Mouse (Mus musculus): ENCODE measurements around the gene Micall2.
"Not testable (repeated sequence)": the region's sequence is repeated elsewhere in the genome, so short reads cannot be mapped to it uniquely, and the experiment has no call there.

Gene Micall2

DNA sequence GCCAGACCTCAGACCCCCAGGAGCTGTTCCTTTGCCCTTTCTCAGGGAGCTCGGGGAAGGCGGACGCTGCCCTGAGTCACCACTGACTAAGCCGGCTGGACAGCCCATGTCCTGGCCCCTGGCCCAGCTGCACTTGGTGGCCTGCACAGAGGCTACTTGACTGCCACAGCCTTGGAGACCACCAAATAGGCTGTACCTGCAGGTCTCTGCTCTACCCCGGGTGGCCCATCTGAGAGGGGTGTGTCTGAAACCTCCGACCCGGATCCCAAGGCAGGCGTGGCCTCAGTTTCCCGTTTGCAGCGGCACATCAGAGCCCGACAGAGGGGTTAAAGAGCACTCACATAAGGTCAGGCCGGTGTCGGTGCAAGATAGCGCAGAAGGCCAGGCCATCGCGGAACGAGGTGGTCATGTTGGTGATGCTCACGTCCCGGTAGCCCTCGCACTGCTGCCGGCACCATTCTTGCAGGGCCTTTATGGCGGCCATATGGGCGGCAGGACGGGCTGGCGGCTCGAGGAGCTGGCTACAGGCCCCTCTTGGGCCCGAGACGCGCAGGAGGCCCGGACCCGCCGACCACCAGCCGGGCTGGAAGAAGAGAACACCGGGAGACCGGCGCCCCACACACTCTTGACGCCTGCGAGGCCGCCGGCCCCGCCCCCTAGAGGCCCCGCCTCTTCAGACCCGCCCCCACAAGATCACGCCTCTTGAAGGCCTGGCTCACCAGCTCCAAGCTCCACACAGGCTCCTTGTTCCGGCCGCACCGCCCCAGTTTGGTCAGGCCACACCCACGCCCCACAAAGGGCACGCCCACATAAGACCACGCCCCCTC lies at the start of gene Micall2:
Gene Micall2 (minus strand): TSS at position 660 of the 827 bp plus-strand sequence.
- DNase-seq, result peak; percentile 88 to 90

DNA sequence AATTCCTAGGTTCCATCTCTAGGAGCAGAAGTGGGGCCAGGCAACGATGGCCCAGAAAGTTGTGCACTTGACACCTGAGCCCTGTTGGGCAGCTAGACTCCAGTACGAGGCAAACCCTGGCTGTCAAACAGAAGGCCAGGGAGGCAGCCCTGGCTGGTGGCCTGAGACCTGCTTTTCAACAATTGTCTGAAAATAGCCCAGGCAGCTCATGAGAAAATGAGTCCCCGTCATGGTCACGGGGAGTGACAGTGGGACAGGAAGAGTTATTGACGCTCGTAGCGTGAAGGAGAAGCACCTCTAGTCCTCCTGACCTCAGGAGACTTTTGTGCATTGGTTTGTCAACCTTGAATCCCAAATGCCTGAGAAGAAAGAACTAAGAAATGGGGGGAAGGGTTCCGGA lies 45.3 kb upstream of the Micall2 start:
- peak; percentile 73 to 78 for DNase-seq

DNA sequence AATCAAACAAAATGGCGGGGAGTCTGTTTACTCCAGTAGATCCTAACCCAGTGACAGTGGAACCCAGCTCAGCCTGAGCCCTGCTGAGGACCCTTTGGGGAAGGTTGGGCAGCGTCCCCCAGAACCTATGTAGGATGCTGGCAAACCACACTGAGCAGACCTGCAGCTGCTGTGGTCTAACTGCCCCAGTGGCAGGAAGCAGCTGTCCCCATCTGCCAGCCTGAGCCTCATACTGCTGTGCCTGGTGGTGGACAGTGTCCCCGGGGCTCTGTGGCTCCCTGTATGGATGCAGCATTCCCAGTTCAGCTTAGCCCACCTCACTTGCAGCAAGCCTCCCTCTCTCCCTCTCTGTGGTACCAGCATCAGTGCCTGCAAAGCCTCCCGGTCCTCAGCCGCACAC lies 40.8 kb upstream of the Micall2 start:
- no peak for DNase-seq

DNA sequence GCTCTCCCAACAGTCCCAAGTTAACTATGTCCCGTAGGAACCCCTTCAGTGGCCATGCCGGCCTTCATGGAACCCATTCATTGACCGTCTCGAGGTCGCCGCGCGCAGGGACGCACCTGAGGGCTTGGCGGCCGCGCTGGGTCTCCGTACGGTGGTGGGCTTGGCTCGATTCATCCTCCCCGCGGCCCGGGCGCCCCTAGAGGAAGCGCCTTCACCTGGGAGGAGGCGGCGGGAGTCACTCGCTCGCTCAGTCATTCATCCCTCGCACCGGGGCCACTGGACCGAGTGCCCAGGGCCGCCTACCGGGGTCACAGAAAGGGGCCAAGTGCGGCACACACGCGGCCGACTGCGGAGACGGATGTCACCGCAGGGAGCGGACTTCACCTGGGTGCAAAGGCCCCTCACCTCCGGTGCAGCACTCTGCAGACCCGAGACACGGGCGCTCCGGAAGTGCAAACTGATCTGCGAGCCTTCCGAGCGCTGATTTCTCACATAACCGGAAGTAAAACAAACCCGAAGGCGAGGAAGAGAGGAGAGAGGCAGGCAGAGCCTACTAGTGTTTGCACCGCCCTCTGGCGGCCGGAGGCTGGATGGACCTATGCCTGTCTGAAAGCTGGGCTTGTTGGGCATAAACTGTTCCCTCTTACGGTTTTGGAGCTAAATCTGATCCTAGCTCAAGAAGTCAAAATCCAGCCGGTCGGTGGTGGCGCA lies 39.2 kb upstream of the Micall2 start, which contains the start of gene Ints1:
Gene Ints1 (minus strand): TSS at position 459 of the 711 bp plus-strand sequence.
- DNase-seq, result peak; percentile 97 to 98

DNA sequence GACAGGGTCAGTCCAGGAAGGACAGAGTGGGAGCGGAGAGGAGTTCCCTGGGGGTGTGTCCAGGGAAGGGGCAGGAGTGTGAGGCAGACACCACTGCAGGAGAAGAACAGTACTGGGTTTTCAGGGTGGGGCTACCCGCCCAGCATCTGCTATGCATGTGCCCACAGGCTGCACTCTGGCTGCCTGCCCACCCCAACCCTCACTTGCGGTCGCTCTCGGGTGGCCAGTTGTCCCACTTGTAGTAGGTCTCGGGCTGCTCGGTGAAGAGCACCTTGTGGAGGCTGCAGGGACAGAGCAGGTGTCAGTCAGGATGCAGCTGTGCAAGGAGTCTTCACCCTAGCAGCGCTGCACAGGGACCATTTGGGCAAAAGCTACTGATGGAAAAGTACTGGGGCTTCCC lies 32.1 kb upstream of the Micall2 start:
- no peak for DNase-seq

DNA sequence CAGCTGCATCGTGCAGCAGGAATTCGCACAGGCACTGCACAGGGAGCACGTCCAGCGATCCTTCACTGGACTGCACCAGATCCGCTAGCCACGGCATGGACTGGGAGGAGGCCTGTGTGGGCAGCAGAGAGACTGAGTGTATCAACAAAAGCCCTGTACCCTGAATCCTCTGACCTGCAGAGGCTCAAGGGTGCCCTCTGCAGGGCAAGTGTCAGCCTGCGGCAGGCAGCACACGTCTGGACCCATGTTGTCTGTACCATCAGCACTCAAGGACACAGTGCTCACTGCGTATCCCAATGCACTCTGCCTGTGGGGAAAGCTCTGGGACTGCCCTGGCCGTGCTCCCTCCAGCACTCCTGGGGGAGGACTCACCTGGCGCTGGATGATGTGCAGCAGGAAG lies 28.2 kb upstream of the Micall2 start:
- peak; percentile 31 to 39 for DNase-seq

DNA sequence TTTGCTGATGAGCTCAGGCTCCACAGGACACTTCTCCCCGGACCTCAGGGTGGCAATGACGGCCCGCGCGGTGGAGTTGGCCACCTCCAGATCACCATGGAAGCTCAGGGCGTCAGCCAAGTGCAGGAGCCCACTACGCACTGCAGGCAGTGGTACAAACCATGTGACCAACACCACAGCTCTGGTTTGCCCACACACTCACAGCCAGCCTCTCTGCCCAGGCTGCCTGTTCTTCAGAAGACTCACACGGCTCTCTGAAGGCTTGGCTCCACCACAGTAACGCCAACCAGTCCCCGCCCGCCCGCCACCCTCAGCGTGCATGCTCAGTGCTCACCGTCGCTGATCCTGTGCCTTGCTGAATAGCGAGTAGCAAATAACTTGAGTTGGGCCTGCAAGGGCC lies 22.0 kb upstream of the Micall2 start:
- no peak for DNase-seq

DNA sequence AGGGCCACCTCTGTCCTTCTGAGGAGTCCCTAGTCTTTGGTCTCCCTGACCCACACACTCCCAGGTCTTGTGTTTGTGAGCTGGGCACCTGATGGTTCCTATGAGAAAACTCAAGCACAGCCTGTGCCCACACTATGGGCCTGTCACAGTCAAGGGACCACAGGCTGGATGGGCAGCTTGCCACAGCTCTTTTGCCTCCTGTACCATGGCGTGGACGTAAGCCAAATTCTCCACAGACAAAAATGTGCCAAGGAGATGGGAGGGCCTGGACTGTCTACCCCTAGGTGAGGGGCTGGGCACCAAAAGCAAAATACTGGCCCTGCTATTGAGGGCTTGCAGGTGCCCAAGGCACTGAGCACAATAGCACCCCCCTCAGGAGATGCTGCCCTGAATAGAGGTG lies 20.4 kb upstream of the Micall2 start:
- DNase-seq, result no peak

DNA sequence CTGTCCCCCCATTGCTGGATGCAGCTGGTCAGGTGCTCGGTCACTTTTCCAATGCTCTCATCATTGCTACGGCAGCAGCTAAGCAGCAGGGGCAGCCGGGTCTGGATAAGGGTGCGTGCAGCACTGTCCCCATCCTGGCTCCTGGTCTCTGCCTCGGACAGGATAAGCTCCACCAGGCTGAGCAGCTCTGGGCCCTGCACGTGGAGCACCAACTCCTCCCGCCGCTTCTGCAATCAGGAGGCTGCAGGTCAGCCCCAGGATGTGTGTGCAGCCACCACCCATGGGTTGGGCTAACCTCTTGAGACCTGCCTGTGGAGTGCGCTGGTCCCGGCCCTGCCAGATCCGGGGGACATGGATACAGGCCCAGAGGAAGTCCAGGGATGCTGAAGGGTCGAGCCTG lies 20.0 kb upstream of the Micall2 start:
- DNase-seq, result no peak

DNA sequence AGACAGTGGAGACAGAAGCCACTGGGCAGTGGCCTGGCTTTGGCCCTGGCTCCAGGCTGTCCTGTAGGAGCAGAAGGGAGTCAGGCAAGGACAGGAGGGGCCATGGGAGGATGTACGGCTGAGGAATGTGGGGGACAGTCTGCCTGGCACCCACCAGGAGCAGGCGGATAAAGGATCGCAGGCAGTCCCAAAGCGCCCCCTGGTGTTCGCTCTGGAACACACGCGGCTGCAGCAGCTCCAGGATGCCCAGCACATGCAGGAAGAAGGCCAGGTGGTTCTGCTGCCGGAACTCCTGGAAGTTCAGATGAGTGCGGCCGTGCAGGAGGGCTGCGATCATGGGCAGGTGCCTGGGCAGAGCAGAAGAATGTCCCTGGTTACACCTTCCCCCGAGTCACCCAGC lies 18.6 kb upstream of the Micall2 start:
- peak; percentile 52 to 58 for DNase-seq

DNA sequence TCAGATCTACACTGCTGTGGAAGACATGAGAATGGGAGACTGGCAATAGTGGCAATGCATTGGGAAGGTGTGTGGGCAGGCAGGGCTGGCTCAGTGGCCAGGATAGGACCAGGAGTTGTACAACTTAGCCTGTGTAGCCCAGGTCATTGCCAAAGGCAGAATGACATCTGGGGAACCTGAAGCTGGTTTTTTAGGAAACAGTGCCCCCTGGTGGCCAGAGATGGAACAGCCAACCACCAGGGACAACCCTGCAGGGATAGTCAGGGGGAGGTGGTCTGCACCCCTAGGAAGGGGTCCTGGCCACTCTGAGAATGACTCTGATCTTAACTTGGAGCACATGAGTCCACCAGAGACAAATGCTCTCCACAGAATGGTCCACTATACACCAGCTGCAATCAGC lies 14.4 kb upstream of the Micall2 start:
- peak; percentile 80 to 81 for DNase-seq

DNA sequence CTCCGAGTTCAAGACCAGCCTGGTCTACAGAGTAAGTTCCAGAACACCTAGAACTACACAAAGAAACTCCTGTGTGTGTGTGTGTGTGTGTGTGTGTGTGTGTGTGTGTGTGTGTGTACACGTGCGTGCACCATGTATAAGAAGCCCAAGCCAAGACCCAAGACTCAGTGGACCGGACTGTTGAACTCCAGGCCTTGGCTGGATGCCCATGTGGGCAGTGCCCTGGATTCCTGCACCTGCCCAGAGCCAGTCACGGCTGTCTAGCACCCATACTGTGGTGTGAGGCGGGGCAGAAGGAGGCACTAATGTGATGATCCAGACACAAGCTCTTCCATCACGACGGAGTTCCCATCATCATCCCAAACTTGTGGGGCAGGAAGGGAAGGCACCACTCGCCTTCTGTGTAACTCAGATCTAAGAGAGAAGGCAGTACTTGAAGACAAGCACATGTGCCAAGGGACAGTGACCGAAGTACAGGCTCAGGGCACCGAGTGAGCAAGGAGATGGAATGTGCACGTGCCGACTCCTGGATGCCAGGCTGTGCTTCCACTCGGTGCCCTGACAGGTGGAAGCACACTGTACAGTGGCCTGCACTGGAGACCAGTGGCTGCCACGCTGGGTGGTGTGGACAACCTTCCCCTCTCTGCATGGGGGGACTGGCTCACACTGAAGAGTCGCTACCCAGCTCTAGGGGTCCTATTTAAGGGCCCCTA lies 13.4 kb upstream of the Micall2 start:
- no peak for DNase-seq

DNA sequence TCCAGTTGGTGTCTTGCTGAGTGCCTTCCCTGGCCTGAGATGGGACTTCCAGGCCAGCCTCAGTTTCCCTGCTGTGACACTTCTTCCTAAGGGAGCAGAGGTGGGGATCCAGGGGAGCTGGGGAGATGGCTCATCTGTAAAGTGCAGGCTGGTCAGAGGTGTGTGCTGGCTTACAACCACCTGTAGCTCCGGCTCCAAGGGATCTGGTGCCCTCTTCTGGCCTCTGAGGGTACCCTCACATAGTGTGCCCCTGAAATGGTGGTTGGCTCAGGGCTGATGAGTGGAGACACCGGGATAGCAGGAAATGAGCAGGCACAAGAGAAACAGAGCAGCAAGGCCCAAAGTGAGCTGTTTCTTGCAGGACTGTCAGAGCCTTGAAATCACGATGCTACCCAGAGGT lies 9.6 kb upstream of the Micall2 start:
- peak; percentile 60 to 65 for DNase-seq

DNA sequence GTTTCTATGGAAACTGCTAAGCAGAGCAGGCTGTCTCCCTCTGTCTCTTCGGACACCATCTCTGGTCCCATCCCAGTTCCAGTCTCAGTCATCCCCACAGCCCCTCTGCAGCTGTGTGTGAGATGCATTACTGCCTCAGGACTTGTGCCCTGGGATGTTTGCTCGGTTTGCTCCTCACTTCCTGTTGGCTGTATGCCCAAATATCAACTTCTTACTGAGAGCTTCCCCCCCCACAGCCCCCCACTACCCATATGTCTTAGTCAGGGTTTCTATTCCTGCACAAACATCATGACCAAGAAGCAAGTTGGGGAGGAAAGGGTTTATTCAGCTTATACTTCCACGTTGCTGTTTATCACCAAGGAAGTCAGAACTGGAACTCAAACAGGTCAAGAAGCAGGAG lies 6.5 kb upstream of the Micall2 start:
- DNase-seq, result not testable (repeated sequence)

DNA sequence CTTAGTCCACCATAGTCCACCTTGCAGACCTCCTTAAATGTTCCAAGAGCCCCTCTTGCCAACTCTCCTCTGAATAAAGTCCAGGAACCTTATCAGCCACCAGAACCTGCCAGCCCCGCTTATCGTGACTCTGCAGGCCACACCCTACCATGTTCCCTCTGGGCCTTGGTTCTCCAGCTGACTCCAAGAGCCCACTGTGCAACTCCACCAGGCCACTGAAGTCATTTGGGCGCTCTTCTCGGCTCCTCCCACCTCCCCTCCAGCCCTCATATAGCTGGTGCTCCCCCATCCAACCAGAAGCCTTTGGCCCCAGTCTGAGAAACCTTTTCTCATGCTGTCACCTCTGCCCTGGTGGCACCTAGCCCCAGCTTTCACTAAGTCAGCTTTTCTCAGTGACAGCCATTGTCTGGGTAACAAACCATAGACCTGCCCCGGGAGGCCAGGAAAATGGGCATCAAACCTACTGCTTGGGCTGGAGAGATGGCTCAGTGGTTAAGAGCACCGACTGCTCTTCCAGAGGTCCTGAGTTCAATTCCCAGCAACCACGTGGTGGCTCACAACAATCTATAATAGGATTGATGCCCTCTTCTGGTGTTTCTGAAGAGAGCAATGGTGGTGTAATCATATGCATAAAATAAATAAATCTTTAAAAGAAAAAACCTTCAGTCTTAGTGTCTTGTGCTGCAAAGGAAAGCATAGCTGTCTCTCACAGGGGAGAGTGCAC lies 2.6 kb upstream of the Micall2 start:
- DNase-seq, result no peak

DNA sequence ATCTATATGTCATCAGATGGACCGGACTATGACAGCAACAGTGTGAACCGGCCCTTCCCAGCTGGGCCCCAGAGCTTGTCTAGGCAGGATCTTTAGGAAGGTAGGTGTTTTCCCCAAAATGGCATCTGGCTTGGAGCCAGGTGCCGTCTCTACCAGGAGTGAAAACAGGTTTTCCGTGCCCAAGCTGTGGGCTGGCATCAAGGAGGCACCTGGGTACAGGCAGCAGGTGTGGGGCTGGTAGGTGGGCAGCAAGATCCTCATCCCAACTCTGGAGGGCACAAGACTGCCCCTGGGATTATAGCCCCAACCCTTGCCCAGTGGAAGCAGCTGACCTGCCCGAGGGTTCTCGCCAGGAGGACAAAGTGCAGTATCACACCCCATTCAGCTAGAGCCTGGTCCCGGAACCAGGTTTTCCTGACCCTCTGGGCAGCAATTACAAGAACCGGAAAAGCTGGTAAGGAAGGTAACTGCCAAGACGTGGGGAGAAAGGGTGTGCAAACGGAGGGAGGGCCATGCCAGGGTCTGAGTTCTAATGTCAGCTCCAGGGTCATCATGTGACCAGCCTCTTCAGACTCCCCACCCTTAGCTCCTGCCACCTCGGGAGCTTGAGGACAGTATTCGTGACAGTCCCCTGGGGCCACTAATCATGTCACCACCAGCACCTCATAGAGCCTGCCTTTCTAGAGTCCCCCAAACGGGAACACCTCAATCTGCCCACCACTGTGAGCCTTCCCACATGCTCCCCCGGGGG lies 1.9 kb upstream of the Micall2 start:
- DNase-seq, result no peak

DNA sequence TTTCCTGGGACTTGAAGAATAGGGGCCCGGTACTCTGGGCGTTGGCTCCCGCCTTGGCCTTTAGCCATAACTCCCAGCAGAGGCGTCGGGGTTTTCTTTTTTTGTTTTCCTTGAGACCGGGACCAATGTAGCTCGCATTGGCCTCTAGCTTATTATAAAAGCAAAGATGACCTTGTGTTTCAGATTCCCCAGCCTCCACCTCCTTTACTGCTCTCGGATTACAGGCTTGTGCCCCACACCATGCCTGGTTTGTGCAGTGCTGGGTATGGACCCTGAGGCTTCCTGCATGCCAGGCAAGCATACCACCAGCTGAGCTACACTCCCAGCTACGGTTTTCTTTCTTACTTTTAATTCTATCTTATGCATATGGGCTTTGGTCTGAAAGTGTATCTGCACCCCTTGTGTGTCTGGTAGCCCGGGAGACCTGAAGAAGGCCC lies 386 bp upstream of the Micall2 start:
- no peak for DNase-seq

DNA sequence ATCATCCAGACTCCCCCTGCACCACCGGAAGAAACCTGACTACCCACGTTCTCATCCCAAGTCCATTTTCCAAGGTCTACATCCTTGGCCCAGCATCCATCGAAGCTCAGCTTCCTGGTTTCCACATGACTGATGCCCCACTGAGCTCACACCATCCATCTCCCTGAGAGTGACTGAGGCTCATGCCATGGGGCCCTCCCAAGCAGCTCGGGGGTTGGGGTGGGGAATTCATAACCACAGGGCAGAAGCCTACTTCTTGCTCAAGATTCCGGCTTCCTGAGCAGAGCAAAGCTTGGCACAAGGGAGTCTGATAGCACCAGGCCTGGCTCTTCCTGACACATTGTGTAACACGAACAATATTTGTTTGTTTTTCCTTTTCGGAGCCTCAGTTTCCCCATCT lies 1.4 kb downstream of the Micall2 start:
- no peak for DNase-seq

DNA sequence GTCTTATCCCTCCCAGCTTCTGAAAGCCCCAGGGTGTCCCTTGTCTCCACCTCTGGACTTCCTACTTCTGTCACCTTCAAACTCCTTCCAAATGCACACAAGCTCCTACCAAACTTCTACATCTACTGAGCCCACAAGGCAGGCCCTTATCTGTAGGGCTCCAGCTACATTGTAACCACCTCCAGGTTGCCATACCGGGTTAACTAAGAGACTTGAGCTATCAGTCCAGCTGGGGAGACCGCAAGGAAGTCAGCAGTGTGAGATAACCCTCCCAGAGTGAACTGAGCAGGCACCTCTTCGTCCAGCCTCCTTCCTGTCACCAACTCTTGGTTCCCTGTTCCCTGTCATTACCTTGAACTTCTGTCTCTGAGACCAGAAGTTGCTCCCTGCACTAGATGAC lies 2.1 kb downstream of the Micall2 start:
- DNase-seq, result no peak

DNA sequence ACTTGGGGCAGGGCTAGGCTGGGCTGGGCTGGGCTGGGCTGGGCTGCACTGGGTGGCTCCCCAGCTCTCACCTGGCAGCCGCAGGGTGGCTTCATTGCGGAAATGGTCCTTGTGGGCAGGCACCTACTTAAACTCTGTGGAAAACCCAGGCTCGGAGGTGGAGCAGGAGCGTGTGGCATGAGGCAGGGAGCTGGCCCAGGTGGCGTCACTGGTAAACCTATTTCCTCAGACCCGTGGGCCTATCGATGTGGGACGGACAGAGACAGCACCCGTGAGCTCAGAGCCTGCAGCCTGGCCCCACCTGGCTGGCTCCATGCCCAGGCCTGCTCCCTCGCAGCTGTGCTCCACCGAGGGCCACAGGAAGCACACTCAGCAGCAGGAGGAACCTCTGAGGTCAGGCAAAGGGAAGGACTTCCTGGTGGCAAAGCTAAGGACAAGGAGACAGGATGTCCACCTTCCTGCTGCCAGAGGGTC lies 3.5 kb downstream of the Micall2 start:
- no peak for DNase-seq

DNA sequence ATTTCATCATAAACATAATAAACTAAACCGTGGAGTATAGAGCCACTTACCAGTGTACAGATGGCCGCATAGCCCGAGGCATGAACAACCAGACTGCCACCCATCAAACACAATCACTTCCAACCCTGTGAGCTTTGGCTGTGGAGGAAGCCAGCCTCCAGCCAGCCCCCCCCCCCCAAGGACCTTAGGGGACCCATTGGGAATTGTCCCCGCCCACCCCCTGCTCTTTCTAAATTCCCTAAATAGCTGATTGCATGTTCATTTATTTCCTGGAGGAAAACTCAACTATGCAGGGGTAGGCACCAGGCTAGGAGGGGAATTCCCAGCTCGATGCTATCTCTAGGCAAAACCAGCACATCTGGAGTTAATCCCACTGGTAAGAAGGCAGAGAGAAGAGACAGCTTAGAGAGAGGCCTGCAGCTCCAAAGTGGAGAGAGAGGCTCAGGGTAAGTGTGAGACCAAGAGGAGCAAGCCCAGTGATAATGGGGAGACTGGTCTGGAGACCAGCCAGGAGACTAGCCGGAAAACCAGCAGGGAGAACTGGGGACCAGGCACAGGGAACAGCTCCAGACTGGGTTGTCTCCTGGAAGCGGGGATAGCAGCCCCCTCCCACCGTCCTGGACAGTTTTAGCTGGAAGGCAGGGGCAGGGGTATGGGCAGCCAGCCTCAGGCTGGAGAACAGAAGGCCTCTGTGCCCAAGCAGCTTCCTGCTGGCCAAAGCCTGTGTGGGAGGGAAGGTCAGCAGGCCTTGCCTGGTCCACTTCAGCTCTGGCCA lies 5.2 kb downstream of the Micall2 start:
- no peak for DNase-seq

All from B cell, adult 2 months (primary cell).